Mouse (Mus musculus) macrophage (primary cell): Measurements from ENCODE around the gene Tspan2. TPM values are rescaled to one million over a fixed set of nuclear protein-coding genes. Genes with fewer than 3 reads are reported as not detected.

Source experiments
- H3K27ac ChIP-seq: fragments of 350-480 bp; formaldehyde crosslinking; 2 replicates; pipeline ENCODE4 v1.9.0; 2021
- H3K36me3 ChIP-seq: fragments of 350-480 bp; formaldehyde crosslinking; 2 replicates; pipeline ENCODE4 v1.9.0; 2021; ENCODE audit errors: inconsistent target
- H3K4me3 ChIP-seq: fragments of 350-480 bp; formaldehyde crosslinking; 2 replicates; pipeline ENCODE4 v1.9.0; 2021; ENCODE audit errors: inconsistent target
- H3K79me2 ChIP-seq: fragments of 350-480 bp; formaldehyde crosslinking; 2 replicates; pipeline ENCODE4 v1.9.0; 2021; ENCODE audit errors: inconsistent target
- WGBS: methylation state at CpG from one replicate; pipeline ENCODE4 v1.1.7; 2026; ENCODE audit warnings: inconsistent platforms; ENCODE audit not compliant: missing documents; 5-methylcytosine and 5-hydroxymethylcytosine counted together
- polyA plus RNA-seq: library from polyadenylated mRNA; stranded (reverse); fragments of 250-400 nt; gene quantifications from 3 replicates; pipeline ENCODE4 v1.2.4, GENCODE M21; 2018; ENCODE audit warnings: inconsistent platforms
- total RNA-seq, 78 experiments: library from RNA; depleted of rRNA; stranded (reverse); fragments of 250-400 nt; gene quantifications; 1 replicate in 9 of 78; 2 replicates in 24 of 78; 3 replicates in 43 of 78; 4 replicates in 2 of 78; pipeline ENCODE4 v1.2.4; 2018; ENCODE audit warnings: inconsistent platforms in 56 of 78

Tspan2 gene
- under 1 TPM in 3 of 26 experiments, not detected in 23; 0.25 to 0.38 (median 0.33) TPM for total RNA-seq (2018; cell fraction: chromatin; rRNA removed)
- total RNA-seq (2018; cell fraction: cytosol; rRNA removed), result under 1 TPM in 17 of 26 experiments, not detected in 9; 0.03 to 0.19 (median 0.09) TPM
- total RNA-seq (2018; cell fraction: nucleus; rRNA removed), result under 1 TPM in 9 of 26 experiments, not detected in 17; 0.06 to 0.92 (median 0.21) TPM
- polyA plus RNA-seq, result 0.06 to 0.13 TPM (median 0.06 TPM) in 3 replicates

GRCm38 (mm10) chr3:102734313-102735030 lies at the start of gene Tspan2:
Gene Tspan2, plus strand, starts transcription at chr3:102734529.
- Histone ChIP-seq H3K4me3 (peak within 1 kb of the TSS; percentile 27; the same call in 1 of the 2 replicates), H3K27ac (no peak within 1 kb of the TSS), H3K36me3 (no peaks in the 10 kb centered on the region), H3K79me2 (no peaks in the 10 kb centered on the region)
- 15% methylated on average over 39 of the region's 54 CpGs for WGBS

- H3K4me3 ChIP-seq, result no peak overlapping the region
- H3K79me2 ChIP-seq, result no peaks in the 10 kb centered on the region
- H3K27ac ChIP-seq, result no peak overlapping the region
- 89% methylated on average over 5 of the region's 5 CpGs for whole genome bisulfite sequencing
- H3K36me3 ChIP-seq, result no peaks in the 10 kb centered on the region
Observed at GRCm38 (mm10) chr3:102686861-102687260, 47.5 kb upstream of the Tspan2 start.

- Histone ChIP-seq H3K27ac (no peak overlapping the region), H3K36me3 (no peaks in the 10 kb centered on the region), H3K4me3 (no peak overlapping the region), H3K79me2 (no peaks in the 10 kb centered on the region)
- 73% methylated on average over 8 of the region's 8 CpGs for WGBS
Observed at GRCm38 (mm10) chr3:102687852-102688251, 46.5 kb upstream of the Tspan2 start.

- 40% methylated on average over 11 of the region's 11 CpGs for WGBS
- Histone ChIP-seq H3K27ac (no peak overlapping the region), H3K79me2 (no peaks in the 10 kb centered on the region), H3K4me3 (no peak overlapping the region), H3K36me3 (no peaks in the 10 kb centered on the region)
Observed at GRCm38 (mm10) chr3:102691802-102692484, 42.4 kb upstream of the Tspan2 start.

- no peak overlapping the region for H3K27ac ChIP-seq
- H3K4me3 ChIP-seq, result no peak overlapping the region
- H3K36me3 ChIP-seq, result no peaks in the 10 kb centered on the region
- WGBS, result 86% methylated on average over 7 of the region's 7 CpGs
- H3K79me2 ChIP-seq, result no peaks in the 10 kb centered on the region
Observed at GRCm38 (mm10) chr3:102692758-102693325, 41.5 kb upstream of the Tspan2 start.

GRCm38 (mm10) chr3:102698127-102698526 lies 36.2 kb upstream of the Tspan2 start:
- Histone ChIP-seq H3K27ac (no peak overlapping the region), H3K36me3 (no peaks in the 10 kb centered on the region), H3K79me2 (no peaks in the 10 kb centered on the region), H3K4me3 (no peak overlapping the region)
- 67% methylated on average over 2 of the region's 2 CpGs for WGBS

- 98% methylated on average over 4 of the region's 4 CpGs for WGBS
- no peak overlapping the region for H3K4me3 ChIP-seq
- H3K79me2 ChIP-seq, result no peaks in the 10 kb centered on the region
- H3K36me3 ChIP-seq, result no peaks in the 10 kb centered on the region
- H3K27ac ChIP-seq, result no peak overlapping the region
Observed at GRCm38 (mm10) chr3:102701303-102701702, 33.0 kb upstream of the Tspan2 start.

- Histone ChIP-seq H3K36me3 (no peaks in the 10 kb centered on the region), H3K27ac (no peak overlapping the region), H3K79me2 (no peaks in the 10 kb centered on the region), H3K4me3 (no peak overlapping the region)
- 17% methylated on average over 7 of the region's 7 CpGs for WGBS
Observed at GRCm38 (mm10) chr3:102701902-102702544, 32.3 kb upstream of the Tspan2 start.

GRCm38 (mm10) chr3:102704001-102704401 lies 30.3 kb upstream of the Tspan2 start:
- Histone ChIP-seq H3K27ac (no peak overlapping the region), H3K4me3 (no peak overlapping the region), H3K36me3 (no peaks in the 10 kb centered on the region), H3K79me2 (no peaks in the 10 kb centered on the region)
- WGBS, result 90% methylated on average over 4 of the region's 4 CpGs

GRCm38 (mm10) chr3:102708599-102708998 lies 25.7 kb upstream of the Tspan2 start:
- WGBS, result 84% methylated on average over 9 of the region's 9 CpGs
- no peaks in the 10 kb centered on the region for H3K79me2 ChIP-seq
- H3K27ac ChIP-seq, result no peak overlapping the region
- H3K36me3 ChIP-seq, result no peaks in the 10 kb centered on the region
- no peak overlapping the region for H3K4me3 ChIP-seq

- Histone ChIP-seq H3K79me2 (no peaks in the 10 kb centered on the region), H3K27ac (peak overlapping the region; percentile 64), H3K4me3 (peak overlapping the region; percentile 35), H3K36me3 (no peaks in the 10 kb centered on the region)
- under 1% methylated on average over 11 of the region's 11 CpGs for whole genome bisulfite sequencing
Observed at GRCm38 (mm10) chr3:102715066-102715584, 19.2 kb upstream of the Tspan2 start.

GRCm38 (mm10) chr3:102715839-102716238 lies 18.5 kb upstream of the Tspan2 start:
- 0 out of 2 replicates have a peak overlapping the region, but pooled peaks have one; percentile 64 for H3K27ac ChIP-seq
- H3K79me2 ChIP-seq, result no peaks in the 10 kb centered on the region
- no peak overlapping the region; the same call in 1 of the 2 replicates for H3K4me3 ChIP-seq
- WGBS, result 74% methylated on average over 8 of the region's 8 CpGs
- H3K36me3 ChIP-seq, result no peaks in the 10 kb centered on the region

- WGBS, result 96% methylated on average over 3 of the region's 3 CpGs
- H3K4me3 ChIP-seq, result no peak overlapping the region
- H3K36me3 ChIP-seq, result no peaks in the 10 kb centered on the region
- no peaks in the 10 kb centered on the region for H3K79me2 ChIP-seq
- H3K27ac ChIP-seq, result no peak overlapping the region
Observed at GRCm38 (mm10) chr3:102717586-102718285, 16.6 kb upstream of the Tspan2 start.

- Histone ChIP-seq H3K27ac (no peak overlapping the region), H3K79me2 (no peaks in the 10 kb centered on the region), H3K36me3 (no peaks in the 10 kb centered on the region), H3K4me3 (no peak overlapping the region)
- 47% methylated on average over 4 of the region's 4 CpGs for WGBS
Observed at GRCm38 (mm10) chr3:102723154-102723553, 11.2 kb upstream of the Tspan2 start.
